Mouse (Mus musculus) cerebellum, adult 2 months (tissue): Measurements from ENCODE around the gene Bloc1s2.

Experiments
- CTCF ChIP-seq: fragments of 200-500 bp; IDR thresholded peaks from 2 replicates; pipeline ENCODE4 v1.5.1; 2011; ENCODE audit warnings: low read depth, mild to moderate bottlenecking, control low read depth, low read length, moderate library complexity, borderline replicate concordance; ENCODE audit not compliant: insufficient read depth
- POLR2A ChIP-seq: fragments of 200-500 bp; IDR thresholded peaks from 2 replicates; pipeline ENCODE4 v1.6.1; 2011; ENCODE audit warnings: low read length, control low read depth, borderline replicate concordance; ENCODE audit not compliant: insufficient read depth

DNA sequence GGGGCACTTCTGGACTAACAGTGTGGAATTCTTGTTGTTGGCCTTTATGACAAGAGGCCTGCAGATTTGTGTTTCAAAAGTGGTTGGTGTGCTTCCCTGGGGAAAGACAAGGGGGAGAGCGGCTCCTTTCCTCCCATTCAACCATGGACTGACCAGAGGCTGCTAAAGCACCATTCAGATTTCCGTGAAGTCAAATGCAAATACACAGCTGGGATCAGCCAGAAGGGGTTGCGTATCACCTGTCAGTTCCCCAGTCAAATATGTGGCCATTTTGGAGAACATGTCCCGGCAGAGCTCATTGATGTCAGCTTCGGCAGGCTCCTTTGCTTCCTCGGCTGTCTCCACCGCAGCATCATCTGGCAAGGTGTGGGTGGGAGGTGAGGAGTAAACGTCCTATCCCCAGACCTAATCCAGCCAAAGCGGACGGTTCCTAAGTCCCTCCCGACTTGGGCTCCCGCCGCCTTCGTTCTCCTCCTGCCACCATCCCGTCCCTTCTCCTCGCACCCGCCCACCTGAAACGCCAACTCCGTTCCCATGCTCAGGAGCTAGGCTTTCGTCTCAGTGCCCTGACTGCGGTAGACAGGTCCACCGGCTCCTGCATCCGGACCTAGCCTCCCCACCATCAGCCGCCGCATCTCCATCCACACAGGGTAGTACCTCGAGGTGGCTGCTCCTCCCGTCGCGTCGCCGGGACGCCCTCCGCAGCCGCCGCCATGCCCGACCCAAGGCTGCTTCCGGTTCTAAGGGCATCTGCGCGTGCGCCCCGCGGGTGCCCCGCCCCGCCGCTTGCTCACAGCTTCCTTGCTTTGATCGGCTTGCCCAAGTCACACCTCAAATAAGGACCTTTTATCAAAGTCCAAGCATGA, at the start of gene Bloc1s2:
- TF ChIP-seq POLR2A (peak; percentile 62; the same call in 1 of the 2 replicates), CTCF (no peak)
